Mouse (Mus musculus) neural tube, embryonic 15.5 days (tissue): ENCODE data around the gene Tnfrsf21. TPM values are rescaled to one million over a fixed set of nuclear protein-coding genes. Genes with fewer than 3 reads are reported as not detected.

ENCODE experiments used
- ATAC-seq: fragments of 200-750 bp; cut with Nextera tagmentation; 2 replicates; pipeline ENCODE4 v1.8.0; 2017; ENCODE audit warnings: mild to moderate bottlenecking, moderate TSS enrichment, moderate library complexity; ENCODE audit not compliant: low FRiP score
- H3K27ac ChIP-seq: fragments of 300-500 bp; sonication (generic); replicated peaks from 2 replicates; pipeline ENCODE4 v1.5.1; 2015; ENCODE audit warnings: mild to moderate bottlenecking, inconsistent platforms
- H3K27me3 ChIP-seq: fragments of 300-500 bp; sonication (generic); replicated peaks from 2 replicates; pipeline ENCODE4 v1.6.1; 2015; ENCODE audit warnings: inconsistent platforms
- H3K36me3 ChIP-seq: fragments of 300-500 bp; sonication (generic); 2 replicates; pipeline ENCODE4 v1.6.1; 2015; ENCODE audit warnings: inconsistent platforms
- H3K4me1 ChIP-seq: fragments of 300-500 bp; sonication (generic); 2 replicates; pipeline ENCODE4 v1.6.1; 2015; ENCODE audit warnings: inconsistent platforms
- H3K4me2 ChIP-seq: fragments of 300-500 bp; sonication (generic); 2 replicates; pipeline ENCODE4 v1.6.1; 2015; ENCODE audit warnings: inconsistent platforms, mild to moderate bottlenecking, moderate library complexity
- H3K4me3 ChIP-seq: fragments of 300-500 bp; sonication (generic); replicated peaks from 2 replicates; pipeline ENCODE4 v1.5.1; 2015; ENCODE audit warnings: mild to moderate bottlenecking, inconsistent platforms
- H3K9ac ChIP-seq: fragments of 300-500 bp; sonication (generic); replicated peaks from 2 replicates; pipeline ENCODE4 v1.6.1; 2015; ENCODE audit warnings: mild to moderate bottlenecking, inconsistent platforms
- H3K9me3 ChIP-seq: fragments of 300-500 bp; sonication (generic); replicated peaks from 2 replicates; pipeline ENCODE4 v1.6.1; 2016; ENCODE audit warnings: inconsistent platforms
- WGBS: fragments of 180-500 bp; shearing (Covaris S2); methylation state at CpG from one replicate; pipeline ENCODE4 v1.1.7; 2015; ENCODE audit warnings: mixed read lengths; 5-methylcytosine and 5-hydroxymethylcytosine counted together
- polyA plus RNA-seq: library from polyadenylated mRNA; unstranded; fragments of >200 nt; fragmentation: Nextera tagmentation; extraction: Ambion mirVana; gene quantifications from 2 replicates; pipeline ENCODE4 v1.2.1, GENCODE M21; 2015

The Tnfrsf21 gene
- polyA plus RNA-seq = 78.6 and 84.4 TPM in 2 replicates

GRCm38 (mm10) chr17:43016371-43017331, at the start of gene Tnfrsf21:
Tnfrsf21 (plus strand) TSS chr17:43016555.
- H3K9me3 ChIP-seq = no peaks in the 10 kb centered on the region
- peak within 1 kb of the TSS; percentile 67 for H3K4me2 ChIP-seq
- H3K27ac ChIP-seq = peak within 1 kb of the TSS; percentile 95
- WGBS = under 1% methylated on average over 80 of the region's 80 CpGs
- peaks cover 33% of the 10 kb centered on the region for H3K4me1 ChIP-seq
- no peaks in the 10 kb centered on the region for H3K27me3 ChIP-seq
- peak within 1 kb of the TSS; percentile 83 for H3K4me3 ChIP-seq
- ATAC-seq = peak; percentile 94
- no peaks in the 10 kb centered on the region for H3K36me3 ChIP-seq
- peak within 1 kb of the TSS; percentile 97 for H3K9ac ChIP-seq

- ATAC-seq = no peak
- WGBS = 86% methylated on average over 2 of the region's 2 CpGs
- H3K9me3 ChIP-seq = no peaks in the 10 kb centered on the region
These were observed 48.2 kb upstream of the Tnfrsf21 start for GRCm38 (mm10) chr17:42968174-42968573.

GRCm38 (mm10) chr17:42975312-42975996, 40.9 kb upstream of the Tnfrsf21 start:
- Histone ChIP-seq H3K27me3 (no peaks in the 10 kb centered on the region), H3K27ac (no peak overlapping the region), H3K4me3 (no peak overlapping the region), H3K9ac (no peak overlapping the region), H3K36me3 (no peaks in the 10 kb centered on the region), H3K4me1 (peaks cover 3% of the 10 kb centered on the region; the same call in 1 of the 2 replicates), H3K9me3 (no peaks in the 10 kb centered on the region), H3K4me2 (no peak overlapping the region)
- ATAC-seq = no peak
- 81% methylated on average over 18 of the region's 18 CpGs for WGBS

More at GRCm38 (mm10) chr17:42968174-42968573, 48.2 kb upstream of the Tnfrsf21 start:
- Histone ChIP-seq H3K4me1 (no peaks in the 10 kb centered on the region), H3K27ac (no peak overlapping the region), H3K9ac (no peak overlapping the region), H3K4me3 (no peak overlapping the region), H3K27me3 (no peaks in the 10 kb centered on the region), H3K4me2 (no peak overlapping the region), H3K36me3 (no peaks in the 10 kb centered on the region)

GRCm38 (mm10) chr17:42977766-42978165, 38.6 kb upstream of the Tnfrsf21 start:
- no peaks in the 10 kb centered on the region for H3K36me3 ChIP-seq
- no peak overlapping the region for H3K27ac ChIP-seq
- H3K9me3 ChIP-seq = no peaks in the 10 kb centered on the region
- no peaks in the 10 kb centered on the region for H3K27me3 ChIP-seq
- no peak for ATAC-seq
- 67% methylated on average over 7 of the region's 7 CpGs for WGBS
- no peak overlapping the region for H3K4me2 ChIP-seq
- H3K4me1 ChIP-seq = peaks cover 3% of the 10 kb centered on the region; the same call in 1 of the 2 replicates
- H3K4me3 ChIP-seq = no peak overlapping the region
- H3K9ac ChIP-seq = no peak overlapping the region

GRCm38 (mm10) chr17:42978345-42978744, 38.0 kb upstream of the Tnfrsf21 start:
- 23% methylated on average over 4 of the region's 4 CpGs for WGBS
- peak; percentile 70; the same call in 1 of the 2 replicates for ATAC-seq
- H3K27ac ChIP-seq = no peak overlapping the region
- H3K27me3 ChIP-seq = no peaks in the 10 kb centered on the region
- H3K36me3 ChIP-seq = no peaks in the 10 kb centered on the region
- no peak overlapping the region for H3K9ac ChIP-seq
- H3K9me3 ChIP-seq = no peaks in the 10 kb centered on the region
- H3K4me2 ChIP-seq = no peak overlapping the region
- peaks cover 3% of the 10 kb centered on the region; the same call in 1 of the 2 replicates for H3K4me1 ChIP-seq
- no peak overlapping the region for H3K4me3 ChIP-seq

GRCm38 (mm10) chr17:42981806-42982205, 34.5 kb upstream of the Tnfrsf21 start:
- no peak overlapping the region for H3K4me2 ChIP-seq
- no peak for ATAC-seq
- H3K9ac ChIP-seq = no peak overlapping the region
- WGBS = 95% methylated on average over 3 of the region's 3 CpGs
- H3K4me3 ChIP-seq = no peak overlapping the region
- peaks cover 3% of the 10 kb centered on the region; the same call in 1 of the 2 replicates for H3K4me1 ChIP-seq
- H3K36me3 ChIP-seq = no peaks in the 10 kb centered on the region
- H3K27me3 ChIP-seq = no peaks in the 10 kb centered on the region
- no peaks in the 10 kb centered on the region for H3K9me3 ChIP-seq
- no peak overlapping the region for H3K27ac ChIP-seq

GRCm38 (mm10) chr17:42982568-42982967, 33.8 kb upstream of the Tnfrsf21 start:
- Histone ChIP-seq H3K36me3 (no peaks in the 10 kb centered on the region), H3K4me2 (no peak overlapping the region), H3K27me3 (no peaks in the 10 kb centered on the region), H3K27ac (no peak overlapping the region), H3K4me1 (peaks cover 3% of the 10 kb centered on the region; the same call in 1 of the 2 replicates), H3K9me3 (no peaks in the 10 kb centered on the region), H3K4me3 (no peak overlapping the region), H3K9ac (no peak overlapping the region)
- ATAC-seq = no peak
- 54% methylated on average over 4 of the region's 4 CpGs for WGBS

- Histone ChIP-seq H3K9me3 (no peaks in the 10 kb centered on the region), H3K4me3 (no peak overlapping the region), H3K27me3 (no peaks in the 10 kb centered on the region), H3K4me1 (no peaks in the 10 kb centered on the region), H3K9ac (no peak overlapping the region), H3K4me2 (no peak overlapping the region), H3K36me3 (no peaks in the 10 kb centered on the region), H3K27ac (no peak overlapping the region)
- no peak for ATAC-seq
- 60% methylated on average over 9 of the region's 9 CpGs for WGBS
These were observed 30.3 kb upstream of the Tnfrsf21 start for GRCm38 (mm10) chr17:42985837-42986589.

GRCm38 (mm10) chr17:42987692-42988091, 28.7 kb upstream of the Tnfrsf21 start:
- no peaks in the 10 kb centered on the region for H3K36me3 ChIP-seq
- no peaks in the 10 kb centered on the region for H3K9me3 ChIP-seq
- no peak overlapping the region for H3K4me3 ChIP-seq
- no peak overlapping the region for H3K27ac ChIP-seq
- H3K27me3 ChIP-seq = no peaks in the 10 kb centered on the region
- no peaks in the 10 kb centered on the region for H3K4me1 ChIP-seq
- no peak for ATAC-seq
- no peak overlapping the region for H3K9ac ChIP-seq
- WGBS = 33% methylated on average over 4 of the region's 4 CpGs
- no peak overlapping the region for H3K4me2 ChIP-seq

GRCm38 (mm10) chr17:42989981-42990380, 26.4 kb upstream of the Tnfrsf21 start:
- no peak overlapping the region for H3K4me3 ChIP-seq
- H3K9me3 ChIP-seq = no peaks in the 10 kb centered on the region
- ATAC-seq = no peak
- no peaks in the 10 kb centered on the region for H3K27me3 ChIP-seq
- no peak overlapping the region for H3K27ac ChIP-seq
- H3K4me1 ChIP-seq = no peaks in the 10 kb centered on the region
- no peak overlapping the region for H3K9ac ChIP-seq
- no peak overlapping the region for H3K4me2 ChIP-seq
- 88% methylated on average over 4 of the region's 4 CpGs for WGBS
- H3K36me3 ChIP-seq = no peaks in the 10 kb centered on the region

- no peaks in the 10 kb centered on the region for H3K36me3 ChIP-seq
- H3K4me1 ChIP-seq = no peaks in the 10 kb centered on the region
- 49% methylated on average over 11 of the region's 11 CpGs for WGBS
- no peaks in the 10 kb centered on the region for H3K9me3 ChIP-seq
- no peak overlapping the region for H3K27ac ChIP-seq
- H3K9ac ChIP-seq = no peak overlapping the region
- no peaks in the 10 kb centered on the region for H3K27me3 ChIP-seq
- no peak overlapping the region for H3K4me2 ChIP-seq
- H3K4me3 ChIP-seq = no peak overlapping the region
- no peak for ATAC-seq
These were observed 25.2 kb upstream of the Tnfrsf21 start for GRCm38 (mm10) chr17:42991112-42991511.
